Mouse (Mus musculus) left cerebral cortex, adult 8-10 months (tissue): ENCODE data around the gene Krtcap2. TPM values are rescaled to one million over a fixed set of nuclear protein-coding genes. Genes with fewer than 3 reads are reported as not detected.
"Not testable (repeated sequence)": the region's sequence is repeated elsewhere in the genome, so short reads cannot be mapped to it uniquely, and the experiment has no call there.

Source experiments
- DNase-seq, 2 experiments: peaks; one replicate each; pipeline ENCODE4 v3.0.0; 2022; ENCODE audit warnings: low spot score in 2 of 2
- total RNA-seq, 4 experiments: library from RNA; stranded (reverse); gene quantifications; 2 replicates each; pipeline ENCODE4 v1.2.4; 2022

Krtcap2 gene
- 10 to 100 TPM; 70.4 to 91.2 (median 83.7) TPM for total RNA-seq

DNA sequence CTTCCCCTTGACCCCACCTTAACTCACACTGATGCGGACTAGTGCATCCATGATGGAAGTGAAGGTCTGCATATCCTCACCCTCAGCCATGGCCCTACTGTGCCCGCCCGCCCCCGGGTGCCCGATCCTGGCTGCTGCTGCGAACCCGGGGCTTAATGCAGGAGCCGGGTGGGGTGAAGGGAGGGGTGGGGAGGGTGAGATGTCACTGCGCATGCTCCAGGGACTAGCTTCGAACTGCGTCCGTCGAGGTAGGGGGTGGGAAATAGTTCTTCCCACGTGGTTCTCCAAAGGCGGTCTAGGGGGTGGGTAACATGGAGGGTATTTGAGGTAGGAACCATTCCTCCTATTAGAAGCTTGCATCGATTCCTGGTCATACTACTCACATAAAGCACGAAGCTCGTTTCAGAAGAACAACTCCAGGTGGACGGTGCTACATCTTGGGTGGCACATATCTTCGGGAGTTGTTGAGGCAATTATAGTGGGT, at the start of gene Krtcap2:
TSS of gene Krtcap2 (plus strand) at position 279 of the 484 bp plus-strand sequence.
- peak in 1 of 2 experiments; percentile 71 for DNase-seq

DNA sequence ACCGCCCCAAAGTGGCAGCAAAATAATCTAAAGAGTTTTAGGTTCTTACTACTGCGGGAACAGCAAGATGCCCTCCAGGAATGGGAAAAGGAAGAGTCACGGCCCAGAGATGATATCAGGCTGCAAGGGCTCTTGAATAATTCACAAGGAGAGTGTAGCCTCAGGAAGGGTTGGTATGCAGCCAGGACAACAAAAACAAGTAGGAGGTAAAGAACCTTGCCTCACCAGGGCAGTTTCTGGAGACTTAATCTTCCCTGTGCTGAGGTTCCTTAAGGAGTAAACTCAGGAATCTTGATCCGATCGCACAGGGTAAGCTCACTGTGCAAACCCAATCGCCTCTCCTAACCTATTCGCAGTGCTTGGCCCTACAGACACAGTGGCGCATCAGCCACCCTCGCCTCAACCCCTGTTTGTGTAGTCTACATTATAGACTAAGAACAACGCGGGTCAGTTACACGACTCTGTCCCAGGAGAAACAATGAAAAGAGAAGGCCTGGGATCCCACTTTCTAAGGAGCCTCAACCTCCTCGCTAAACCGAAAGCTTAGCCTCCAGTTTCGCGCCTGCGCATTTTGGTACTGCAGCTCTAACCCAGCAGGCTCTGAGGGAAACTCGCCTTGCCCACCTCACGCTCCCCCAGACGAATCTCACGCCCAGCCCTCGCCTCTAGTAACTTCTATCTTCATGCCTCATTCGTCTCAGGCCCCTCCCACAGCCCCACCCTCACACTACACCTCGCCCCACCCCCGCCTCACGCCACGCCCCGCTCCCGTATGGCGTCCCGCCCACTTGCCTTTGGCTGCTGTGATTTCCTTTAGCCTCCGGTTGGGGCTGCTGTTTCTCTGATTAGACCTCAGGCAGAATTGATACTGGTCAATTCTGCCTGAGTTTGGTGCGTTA, 49.5 kb upstream of the Krtcap2 start:
- DNase-seq = peak in 1 of 2 experiments; percentile 86

DNA sequence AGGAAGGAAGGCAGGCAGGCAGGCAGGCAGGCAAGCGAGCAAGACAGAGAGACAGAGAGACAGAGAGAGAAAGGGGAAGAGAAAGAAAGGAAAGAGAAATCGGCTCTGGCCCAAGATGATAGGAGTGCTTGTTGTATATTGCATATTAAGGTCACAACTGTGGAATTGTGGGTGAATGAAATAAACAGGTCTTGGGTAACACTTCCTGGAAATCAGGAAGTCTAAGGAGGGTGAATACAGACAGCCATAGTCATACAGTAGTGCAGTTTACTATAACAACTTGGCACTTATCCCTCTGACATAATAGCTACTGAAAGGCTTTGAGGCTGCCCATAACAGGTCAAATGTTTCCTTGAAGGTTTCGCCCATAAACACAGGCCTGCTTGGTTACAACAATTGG, 45.9 kb upstream of the Krtcap2 start:
- no peak for DNase-seq

DNA sequence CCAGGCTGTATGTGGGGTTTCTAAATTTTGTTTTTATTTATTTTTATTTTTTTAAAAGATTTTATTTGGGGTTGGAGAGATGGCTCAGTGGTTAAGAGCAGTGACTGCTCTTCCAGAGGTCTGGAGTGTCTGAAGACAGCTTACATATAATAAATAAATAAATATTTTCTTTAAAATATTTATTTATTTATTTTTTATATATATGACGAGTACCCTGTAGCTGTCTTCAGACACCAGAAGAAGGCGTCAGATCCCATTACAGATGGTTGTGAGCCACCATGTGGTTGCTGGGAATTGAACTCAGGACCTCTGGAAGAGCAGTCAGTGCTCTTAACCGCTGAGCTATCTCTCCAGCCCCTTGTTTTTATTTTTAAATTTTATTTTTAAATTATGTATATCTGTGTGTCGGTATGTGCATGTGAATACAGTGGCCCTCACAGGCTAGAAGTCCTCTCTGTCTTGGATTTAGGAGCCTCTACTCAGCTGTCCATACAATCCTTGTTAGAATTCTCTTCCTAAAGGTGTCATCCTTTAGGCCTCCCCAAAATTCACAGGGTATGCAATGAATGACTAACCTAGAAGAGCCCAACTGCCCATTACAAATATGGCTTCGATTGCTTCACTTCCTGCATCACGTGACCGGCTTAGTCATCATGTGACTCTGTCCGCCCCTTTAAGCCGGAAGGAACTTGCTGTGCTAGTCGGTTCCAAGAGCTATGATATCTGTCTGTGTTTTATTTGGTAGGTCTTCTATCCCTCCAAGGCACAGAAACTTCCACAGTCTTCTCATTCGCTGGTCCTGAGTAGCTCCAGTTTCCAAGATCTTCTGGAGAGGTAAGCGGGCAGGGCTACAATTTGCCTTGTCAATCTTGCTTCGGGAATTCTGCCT, 43.3 kb upstream of the Krtcap2 start, which contains the start of gene Gba:
TSS of gene Gba (plus strand) at position 676 of the 889 bp plus-strand sequence.
- DNase-seq = peak; percentile 76 to 85

DNA sequence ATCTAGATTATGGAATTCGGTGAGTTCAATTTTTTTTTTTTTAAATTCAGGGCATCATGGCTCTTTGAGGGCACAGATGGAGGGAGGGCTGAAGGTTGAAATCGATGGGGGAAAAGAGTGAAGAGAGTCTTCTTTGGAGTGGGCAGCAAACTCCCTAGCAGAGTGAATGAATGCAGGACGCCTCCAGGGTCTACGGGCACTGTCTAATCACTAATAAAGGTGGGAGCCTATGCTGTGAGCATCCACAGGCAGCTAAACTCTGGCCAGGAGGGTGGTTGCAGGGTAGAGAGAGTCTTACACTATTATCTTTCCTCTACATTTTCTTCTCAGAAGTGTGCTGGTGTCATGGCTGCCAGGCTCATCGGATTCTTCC, 42.6 kb upstream of the Krtcap2 start:
- no peak for DNase-seq

DNA sequence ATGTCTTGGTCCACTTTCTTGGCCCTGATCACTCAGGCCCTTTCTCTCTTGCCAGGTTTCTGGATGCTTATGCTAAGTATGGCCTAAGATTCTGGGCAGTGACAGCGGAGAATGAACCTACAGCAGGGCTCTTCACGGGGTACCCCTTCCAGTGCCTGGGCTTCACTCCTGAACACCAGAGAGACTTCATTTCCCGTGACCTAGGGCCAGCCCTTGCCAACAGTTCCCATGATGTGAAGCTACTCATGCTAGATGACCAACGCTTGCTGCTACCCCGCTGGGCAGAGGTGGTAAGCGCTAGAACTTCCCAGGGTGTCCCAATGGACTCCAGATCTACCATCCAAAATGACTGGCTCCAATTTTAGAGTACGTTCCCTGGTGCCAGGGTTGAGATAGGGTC, 39.7 kb upstream of the Krtcap2 start:
- no peak for DNase-seq

DNA sequence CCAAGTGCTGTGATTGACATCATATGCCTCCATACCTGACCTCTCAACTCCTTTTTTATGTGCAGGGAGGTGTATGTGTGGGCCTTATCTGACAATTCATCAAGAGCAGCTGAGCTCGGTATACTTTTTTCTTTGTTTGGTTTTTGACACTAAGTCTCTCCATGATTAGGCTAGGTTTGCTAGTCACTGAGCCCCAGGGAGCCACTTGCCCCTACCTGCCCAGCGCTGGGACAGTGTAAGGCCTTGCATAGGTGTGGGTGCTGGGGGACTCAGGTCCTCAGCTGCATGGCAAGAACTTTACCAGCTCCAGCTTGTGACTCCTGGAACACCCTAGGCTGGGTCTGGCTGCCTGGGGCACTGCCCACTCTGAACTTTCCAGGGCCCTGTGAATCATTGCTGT, 39.1 kb upstream of the Krtcap2 start:
- DNase-seq = no peak

DNA sequence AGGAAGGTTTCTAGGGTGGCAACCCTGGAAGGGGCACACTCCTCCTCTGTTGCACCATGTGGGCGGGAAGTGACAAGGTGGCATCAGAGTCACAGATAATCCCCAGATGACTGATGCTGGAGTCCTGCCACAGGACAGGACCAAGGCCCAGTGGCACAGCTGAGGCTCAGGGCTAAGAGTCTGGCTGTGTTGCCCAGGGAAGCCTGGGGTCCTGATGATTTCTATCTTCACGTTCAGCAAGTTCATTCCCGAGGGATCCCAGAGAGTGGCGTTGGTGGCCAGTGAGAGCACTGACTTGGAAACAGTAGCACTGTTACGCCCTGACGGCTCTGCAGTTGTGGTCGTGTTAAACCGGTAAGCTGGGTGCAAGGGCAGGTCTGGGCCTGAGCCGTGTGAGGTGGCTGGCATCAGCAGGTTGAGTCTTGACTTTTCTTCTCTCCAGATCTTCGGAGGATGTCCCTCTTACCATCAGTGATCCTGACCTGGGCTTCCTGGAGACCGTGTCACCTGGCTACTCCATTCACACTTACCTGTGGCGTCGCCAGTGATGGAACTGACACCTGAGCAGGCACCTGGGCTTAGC, 37.6 kb upstream of the Krtcap2 start:
- no peak for DNase-seq

DNA sequence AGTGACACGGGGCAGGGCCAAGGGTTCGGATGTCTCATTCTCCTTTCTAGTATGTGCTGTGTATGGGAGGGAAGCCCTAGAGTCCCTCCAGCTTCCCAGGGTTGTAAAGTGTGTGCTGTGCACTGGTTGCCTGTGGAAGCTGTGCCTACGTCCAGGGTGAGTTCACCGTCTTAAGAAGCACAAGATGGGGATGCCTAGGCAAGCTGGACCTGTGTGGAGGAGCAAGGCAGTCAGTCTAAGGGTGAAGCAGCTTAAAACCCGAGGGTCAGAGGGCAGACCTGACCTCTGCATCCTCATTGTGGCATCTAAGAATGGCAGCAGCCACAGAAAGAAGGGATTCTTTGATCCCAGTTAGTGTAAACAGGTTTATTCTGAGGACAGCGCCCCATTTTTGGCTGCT, 37.0 kb upstream of the Krtcap2 start:
- DNase-seq = no peak

DNA sequence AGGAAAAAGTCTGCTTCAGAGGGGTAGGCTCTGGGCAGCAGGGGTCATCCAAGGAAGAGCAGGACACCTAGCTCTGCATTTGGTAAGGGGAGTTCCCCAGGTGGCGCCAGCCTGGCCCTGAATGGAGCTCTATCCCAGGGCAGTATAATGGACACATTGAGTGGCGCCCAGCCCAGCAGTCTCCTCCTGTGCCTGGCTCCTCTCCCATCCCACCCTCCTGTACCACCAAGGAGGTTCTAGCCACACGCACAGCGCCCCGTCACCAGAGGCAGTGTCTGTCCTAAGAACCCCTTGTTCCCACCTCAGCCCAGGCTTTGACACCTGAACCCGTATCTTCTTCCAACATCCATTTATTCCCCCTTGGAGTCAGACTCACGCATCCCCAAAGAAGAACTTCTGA, 36.0 kb upstream of the Krtcap2 start:
- DNase-seq = no peak

DNA sequence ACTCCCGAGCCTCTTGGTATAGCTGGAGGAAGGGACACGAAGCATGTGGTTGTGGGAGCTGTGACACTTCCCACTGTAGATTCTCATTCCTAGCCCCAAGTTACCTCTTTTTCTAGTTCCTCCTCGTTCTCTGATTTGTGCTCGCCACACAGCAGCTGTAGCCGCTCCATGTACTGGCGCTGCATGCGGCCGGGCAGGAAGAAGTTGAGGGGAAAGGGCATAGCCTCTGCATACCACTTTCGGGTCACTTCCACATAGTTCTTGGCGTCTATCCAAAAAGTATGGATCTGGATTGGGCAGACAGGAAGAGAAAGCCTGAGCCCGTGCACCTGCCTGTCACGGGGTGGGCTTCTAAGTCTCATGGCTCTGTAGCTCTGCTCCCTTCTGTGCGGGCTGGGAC, 35.6 kb upstream of the Krtcap2 start:
- DNase-seq = no peak

DNA sequence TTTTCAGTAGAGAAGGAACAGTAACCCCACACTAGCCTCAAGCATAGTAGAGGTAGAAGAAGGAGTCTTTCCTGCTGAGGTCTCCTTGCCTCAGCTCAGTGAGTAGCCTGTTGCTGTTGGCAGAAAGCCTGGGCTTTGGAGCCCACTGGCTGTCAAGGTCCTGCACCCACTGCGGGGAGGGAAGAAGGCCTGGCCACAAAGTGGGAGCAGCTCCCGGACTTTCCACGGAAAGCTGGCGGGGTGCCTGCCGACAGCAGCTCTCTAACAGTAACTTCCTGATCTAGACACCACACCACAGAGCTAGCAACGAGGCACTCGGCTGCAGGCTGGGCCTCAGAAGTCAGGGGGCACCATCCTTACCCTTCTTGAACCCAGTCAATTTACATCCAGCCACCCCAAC, 35.0 kb upstream of the Krtcap2 start:
- no peak for DNase-seq

DNA sequence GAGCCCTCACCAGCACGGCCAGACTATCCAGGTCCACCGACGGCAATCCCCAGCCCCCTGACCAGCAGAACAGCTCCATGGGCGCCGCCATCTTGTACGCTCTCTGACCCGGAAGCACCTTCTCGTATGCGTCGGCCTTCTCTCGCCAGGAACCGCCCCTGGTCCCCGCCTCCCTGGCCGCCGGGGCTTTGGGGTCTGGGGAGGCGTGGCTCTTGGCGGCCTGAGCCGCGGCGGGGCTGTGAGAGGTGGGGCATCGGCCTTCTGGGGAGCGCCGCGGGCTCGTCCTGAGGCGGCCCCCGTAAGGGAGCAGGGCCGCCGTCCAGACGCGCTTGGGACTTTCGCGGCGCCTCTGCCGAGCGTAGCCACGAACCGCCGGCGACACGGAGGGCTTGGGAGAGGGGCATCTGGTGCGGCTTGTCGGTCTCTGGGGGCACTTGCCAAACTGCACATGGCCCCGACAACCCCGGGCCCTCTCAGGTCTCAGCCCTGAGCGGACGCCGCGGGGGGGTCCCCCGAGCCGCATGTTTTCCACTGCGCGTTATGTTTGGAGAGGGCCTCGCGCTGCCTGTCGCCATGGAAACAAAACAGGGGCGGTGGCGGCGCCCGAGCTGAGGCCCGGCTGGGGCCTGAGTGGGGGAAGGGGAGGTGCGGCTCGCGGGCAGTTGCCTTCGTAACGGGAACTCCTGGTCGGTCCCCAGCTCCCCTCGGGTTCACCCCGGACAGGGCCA, 31.8 kb upstream of the Krtcap2 start:
- DNase-seq = peak; percentile 78 to 89

DNA sequence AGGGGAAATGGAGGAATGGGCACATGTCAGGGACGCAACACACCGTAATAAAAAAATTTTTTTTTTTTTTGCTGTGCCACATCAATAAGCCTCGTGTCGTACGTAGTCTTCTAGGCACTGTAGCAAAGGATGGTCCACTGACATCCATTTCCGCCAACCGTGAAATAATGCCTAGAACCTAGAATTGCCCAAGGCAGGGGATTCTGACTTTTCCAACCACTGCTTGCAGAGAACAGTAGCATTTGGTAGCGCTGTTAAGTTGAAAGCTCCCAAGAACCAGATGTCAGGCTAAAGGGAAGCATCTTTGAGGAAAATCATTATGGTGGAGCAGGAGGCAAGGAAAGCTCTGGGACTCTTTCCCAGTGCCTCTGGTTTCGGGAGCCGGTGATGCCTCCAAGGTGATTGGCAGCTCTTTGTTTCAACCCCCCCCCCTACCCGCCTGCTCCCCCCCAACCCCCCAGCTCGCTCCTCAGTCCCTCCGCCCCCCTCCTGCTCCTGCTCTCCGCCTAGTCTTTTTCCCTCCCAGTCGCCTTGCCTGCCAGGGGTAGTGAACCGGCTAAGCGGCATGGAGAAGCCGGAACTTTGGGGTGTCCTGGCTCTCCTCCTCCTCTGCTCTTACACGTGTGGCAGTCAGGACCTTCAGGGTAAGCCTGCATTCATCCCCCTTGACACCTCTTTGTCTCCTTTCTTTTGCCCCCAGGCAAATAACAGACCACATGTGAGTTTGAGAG, 30.9 kb upstream of the Krtcap2 start, which contains the start of gene Thbs3:
TSS of gene Thbs3 (plus strand) at position 500 of the 731 bp plus-strand sequence.
- DNase-seq = peak in 1 of 2 experiments; percentile 8

DNA sequence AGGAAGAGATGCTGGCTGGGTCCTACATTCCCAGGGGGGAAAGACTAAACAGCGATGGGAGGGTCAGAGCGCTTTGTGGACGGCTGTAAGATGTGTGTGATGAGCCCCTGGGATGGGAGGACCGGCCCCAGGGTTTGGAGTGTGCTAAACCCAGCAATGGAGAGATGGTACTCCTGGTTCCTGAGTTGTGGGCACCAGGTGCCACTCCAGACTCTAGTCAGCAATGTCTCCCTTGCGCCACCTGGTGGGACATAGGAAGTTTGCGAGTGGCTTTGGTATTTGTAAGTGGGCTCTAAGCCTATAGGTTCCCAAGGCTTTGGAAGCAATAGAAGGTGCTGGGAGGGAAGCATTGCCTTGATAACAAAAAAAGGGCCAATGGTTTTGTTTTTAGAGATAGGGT, 29.9 kb upstream of the Krtcap2 start:
- peak in 1 of 2 experiments; percentile 78 for DNase-seq

DNA sequence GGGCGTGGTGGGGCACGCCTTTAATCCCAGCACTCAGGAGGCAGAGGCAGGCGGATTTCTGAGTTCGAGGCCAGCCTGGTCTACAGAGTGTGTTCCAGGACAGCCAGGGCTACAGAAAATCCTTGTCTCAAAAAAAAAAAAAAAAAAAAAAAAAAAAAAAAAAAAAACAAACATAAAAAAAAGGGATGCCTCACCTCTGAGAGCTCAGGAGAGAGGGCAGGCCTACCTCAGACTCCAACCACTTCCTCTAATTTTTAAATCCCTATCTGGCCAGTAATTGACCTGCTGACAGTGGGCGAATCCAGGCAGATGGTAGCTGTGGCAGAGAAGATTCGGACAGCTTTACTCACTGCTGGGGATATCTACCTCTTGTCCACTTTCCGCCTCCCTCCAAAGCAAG, 29.4 kb upstream of the Krtcap2 start:
- not testable (repeated sequence) for DNase-seq

DNA sequence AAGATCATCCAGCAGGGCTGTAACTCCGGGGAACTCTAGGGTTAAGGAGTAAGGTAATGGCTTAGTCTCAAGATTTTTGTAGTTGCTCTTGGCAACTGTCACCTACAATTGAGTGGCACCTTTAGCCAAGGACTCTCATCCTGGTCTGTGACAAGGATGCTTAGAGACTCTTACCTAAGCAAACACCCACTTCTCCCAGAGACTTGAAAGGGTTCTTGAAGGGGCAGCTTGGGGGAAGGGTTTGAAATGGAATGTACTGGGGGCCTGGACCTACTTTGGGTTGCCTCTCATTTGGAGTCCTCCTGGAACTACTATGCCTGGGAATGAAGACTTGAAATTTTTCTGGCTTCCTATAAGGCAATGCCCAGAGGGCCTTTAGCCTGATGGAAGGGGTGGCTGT, 27.5 kb upstream of the Krtcap2 start:
- DNase-seq = no peak

DNA sequence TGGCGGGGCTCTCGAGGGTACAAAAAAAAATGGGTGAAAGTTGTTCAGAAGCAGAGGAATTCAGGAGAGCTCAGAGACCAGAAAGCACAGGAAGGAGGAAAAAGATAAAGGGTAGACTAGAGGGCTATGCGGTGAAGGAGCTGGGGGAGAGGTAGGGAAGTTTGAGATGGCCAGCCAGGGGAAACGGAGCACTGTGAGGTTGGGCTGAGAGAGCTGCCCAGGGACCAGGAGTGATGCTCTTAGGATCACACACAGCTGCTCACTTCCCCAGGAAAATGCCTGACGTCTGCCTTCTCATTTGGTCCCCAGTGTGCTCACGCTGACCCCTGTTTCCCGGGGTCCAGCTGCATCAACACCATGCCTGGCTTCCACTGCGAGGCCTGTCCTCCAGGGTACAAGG, 26.2 kb upstream of the Krtcap2 start:
- no peak for DNase-seq

DNA sequence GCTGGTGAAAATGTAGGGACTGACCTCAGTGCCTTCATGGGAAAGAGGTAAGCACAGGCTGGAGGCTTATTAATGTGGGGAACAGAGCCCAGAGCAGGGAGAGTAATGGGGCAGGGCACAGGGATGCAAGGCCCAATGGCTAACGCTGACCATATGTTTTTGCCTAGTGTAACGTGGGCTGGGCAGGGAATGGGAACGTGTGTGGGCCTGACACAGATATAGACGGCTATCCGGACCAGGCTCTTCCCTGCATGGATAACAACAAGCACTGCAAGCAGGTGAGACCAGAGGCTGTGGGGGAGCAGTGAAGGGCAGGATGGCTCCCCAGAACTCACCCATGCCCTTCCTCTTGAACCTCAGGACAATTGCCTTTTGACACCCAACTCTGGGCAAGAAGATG, 24.6 kb upstream of the Krtcap2 start:
- no peak for DNase-seq

DNA sequence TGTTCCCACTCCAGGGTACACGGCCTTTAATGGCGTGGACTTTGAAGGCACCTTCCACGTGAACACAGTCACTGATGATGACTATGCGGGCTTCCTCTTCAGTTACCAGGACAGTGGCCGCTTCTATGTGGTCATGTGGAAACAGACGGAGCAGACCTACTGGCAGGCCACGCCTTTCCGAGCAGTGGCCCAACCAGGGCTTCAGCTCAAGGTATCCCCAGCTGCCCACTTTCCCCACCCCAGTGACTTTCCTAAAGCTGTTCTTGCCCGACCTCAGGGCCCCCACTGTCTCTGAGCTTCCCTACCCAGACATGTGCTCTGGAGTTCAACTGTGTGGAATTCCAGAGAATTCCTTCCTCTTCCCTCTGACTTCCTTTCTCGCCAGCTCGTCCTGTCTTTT, 21.0 kb upstream of the Krtcap2 start:
- no peak for DNase-seq
